Mouse (Mus musculus) olfactory bulb, adult 2 months (tissue): ENCODE results near the gene Rab11fip4.

Source experiments
- CTCF ChIP-seq: fragments of 200-500 bp; IDR thresholded peaks from 2 replicates; pipeline ENCODE4 v1.5.1; 2012; ENCODE audit warnings: low read depth, mild to moderate bottlenecking, low read length, moderate library complexity; ENCODE audit not compliant: insufficient read depth
- POLR2A ChIP-seq: fragments of 200-500 bp; IDR thresholded peaks from 2 replicates; pipeline ENCODE4 v1.6.1; 2012; ENCODE audit warnings: mild to moderate bottlenecking, low read depth, low read length, moderate library complexity; ENCODE audit not compliant: insufficient read depth

DNA sequence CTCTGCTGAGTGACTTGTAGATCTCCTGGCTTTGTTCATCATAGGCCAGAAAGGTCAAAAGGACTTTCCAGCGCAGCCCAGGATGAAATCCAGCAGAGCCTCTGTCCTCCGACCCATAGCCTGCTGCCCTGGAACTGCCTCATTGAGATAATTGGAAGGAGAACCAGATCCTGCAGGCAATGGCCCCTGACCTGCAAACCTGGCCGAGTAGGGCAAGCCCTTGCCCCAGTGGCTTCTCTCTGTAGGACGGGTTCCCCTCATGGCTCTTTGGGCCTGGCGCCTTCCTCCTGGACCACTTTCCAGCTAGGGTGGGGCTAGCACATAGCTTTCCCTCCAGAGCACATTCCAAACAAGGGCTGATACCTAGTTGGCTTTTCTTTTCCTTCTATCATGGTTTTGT is 131.8 kb downstream of the Rab11fip4 start:
- TF ChIP-seq POLR2A = no peak
- TF ChIP-seq CTCF = no peak
